Mouse (Mus musculus) spleen, adult 10 weeks (tissue): Measurements from ENCODE around the gene Kbtbd13. TPM values are rescaled to one million over a fixed set of nuclear protein-coding genes. Genes with fewer than 3 reads are reported as not detected.

Experiments
- polyA plus RNA-seq: library from polyadenylated mRNA; stranded (reverse); fragments of 350-450 nt; fragmentation: Illumina TruSeq; extraction: RNeasy Lipid Tissue Mini Kit (QIAGEN cat#74804); gene quantifications from one replicate; pipeline ENCODE4 v1.2.3, GENCODE M21; 2015; ENCODE audit warnings: low replicate concordance; ENCODE audit not compliant: insufficient read depth

Kbtbd13 gene
- polyA plus RNA-seq: not detected

DNA sequence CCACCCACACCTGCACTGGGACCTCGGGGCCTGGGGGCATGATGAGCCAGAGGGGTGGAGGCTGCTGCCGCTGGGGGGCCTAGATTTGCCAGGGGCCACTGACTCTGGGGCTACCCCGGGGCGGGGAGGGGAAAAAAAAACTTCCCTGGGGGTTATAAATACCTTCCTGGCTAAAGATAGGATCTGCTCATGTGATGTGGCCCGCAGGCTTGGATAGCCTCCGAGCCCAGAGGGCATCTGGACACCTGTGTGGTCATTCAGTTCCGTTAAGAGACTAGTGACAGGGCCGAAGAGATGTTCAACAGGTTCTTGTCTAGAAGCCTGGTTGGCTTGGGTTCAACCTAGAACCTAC, at the start of gene Kbtbd13:
Kbtbd13 (minus strand) TSS at position 40 of the 352 bp plus-strand sequence.

DNA sequence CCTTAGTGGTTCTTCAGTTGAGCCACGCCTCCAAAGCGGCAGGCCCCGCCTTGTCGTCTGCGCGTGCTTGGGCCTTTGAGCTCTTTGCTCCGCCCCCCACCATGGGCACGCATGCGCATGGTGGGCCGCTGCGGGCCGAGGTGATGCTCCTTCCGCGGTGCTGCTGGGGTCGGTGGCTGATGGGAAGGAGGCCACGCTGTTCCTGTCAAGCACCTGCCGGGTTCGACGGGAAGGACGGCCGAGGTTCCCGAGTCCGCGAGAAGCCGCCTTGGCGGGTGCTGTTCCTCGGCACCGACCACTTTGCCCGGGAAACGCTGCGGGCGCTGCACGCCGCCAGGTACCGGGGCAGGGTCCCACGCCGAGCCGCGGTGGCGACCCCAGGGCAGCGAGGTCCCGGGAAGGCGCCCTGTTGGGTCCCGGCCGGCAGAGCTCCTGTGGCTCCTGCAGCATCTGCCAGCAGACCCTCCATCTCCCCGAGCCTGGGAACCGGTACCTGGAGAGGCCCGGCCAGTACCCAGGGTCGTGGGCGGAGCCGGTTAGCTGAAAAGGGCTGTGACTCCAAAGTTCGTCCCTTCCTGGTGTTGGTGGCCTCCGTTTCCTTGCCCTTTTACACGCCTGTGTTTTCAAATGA, 44.3 kb upstream of the Kbtbd13 start, which contains the start of gene Mtfmt:
Mtfmt (plus strand) TSS at position 112 of the 631 bp plus-strand sequence.

DNA sequence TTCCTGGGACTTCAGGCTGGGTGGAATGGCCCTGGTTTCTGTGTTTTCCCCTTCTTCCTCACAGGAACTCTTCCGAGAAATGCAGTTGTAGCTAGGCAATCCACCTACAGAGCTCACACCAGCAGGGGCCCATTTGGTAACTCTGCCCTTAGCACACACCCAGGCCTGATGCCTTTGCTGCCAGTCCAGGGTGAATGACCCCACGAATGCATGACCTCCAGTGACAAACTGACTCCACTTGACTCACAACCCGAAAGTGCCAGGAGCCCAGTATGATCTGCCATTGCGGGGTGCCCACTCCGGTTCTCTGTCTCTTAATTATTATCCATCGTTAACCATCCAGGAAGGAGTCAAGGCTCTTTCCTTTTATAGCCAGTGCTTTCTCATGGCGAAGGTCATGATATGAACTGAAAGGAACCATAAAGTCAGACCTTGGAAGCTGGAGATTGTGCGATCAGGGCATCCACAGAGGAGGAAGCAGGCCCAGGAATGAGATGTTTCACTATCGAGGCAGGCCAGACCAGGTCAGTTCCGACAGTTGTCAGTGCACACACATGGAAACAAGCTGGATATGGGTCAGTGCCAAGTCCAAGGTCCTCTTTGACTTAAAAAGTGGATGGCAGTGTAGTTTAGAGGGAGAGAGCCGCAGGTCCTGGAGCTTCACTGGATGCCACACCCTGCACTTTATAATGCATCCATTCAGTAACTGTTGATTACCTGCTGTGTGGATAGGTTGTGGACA, 31.5 kb upstream of the Kbtbd13 start, which contains the start of gene Slc51b:
Slc51b (minus strand) TSS at position 196 of the 742 bp plus-strand sequence.

DNA sequence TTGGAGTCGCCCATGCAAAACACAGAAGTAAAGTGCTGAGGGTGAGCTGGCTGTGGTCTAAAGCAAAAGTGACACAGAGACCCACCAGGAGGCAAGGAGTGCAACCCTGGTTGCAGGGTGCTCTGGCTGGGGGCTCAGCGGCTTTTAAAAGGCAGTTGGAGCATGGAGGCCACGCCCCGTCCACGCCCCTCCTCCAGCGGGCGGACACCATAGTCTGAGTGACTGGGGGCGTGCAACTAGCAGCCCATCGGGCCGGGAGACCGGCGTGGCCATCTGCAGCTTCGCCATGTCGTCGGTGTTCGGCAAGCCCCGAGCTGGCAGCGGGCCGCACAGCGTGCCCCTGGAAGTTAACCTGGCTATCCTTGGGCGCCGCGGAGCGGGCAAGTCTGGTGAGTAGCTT, 6.8 kb upstream of the Kbtbd13 start, which contains the start of gene Rasl12:
Rasl12 (plus strand) TSS at position 228 of the 400 bp plus-strand sequence.

DNA sequence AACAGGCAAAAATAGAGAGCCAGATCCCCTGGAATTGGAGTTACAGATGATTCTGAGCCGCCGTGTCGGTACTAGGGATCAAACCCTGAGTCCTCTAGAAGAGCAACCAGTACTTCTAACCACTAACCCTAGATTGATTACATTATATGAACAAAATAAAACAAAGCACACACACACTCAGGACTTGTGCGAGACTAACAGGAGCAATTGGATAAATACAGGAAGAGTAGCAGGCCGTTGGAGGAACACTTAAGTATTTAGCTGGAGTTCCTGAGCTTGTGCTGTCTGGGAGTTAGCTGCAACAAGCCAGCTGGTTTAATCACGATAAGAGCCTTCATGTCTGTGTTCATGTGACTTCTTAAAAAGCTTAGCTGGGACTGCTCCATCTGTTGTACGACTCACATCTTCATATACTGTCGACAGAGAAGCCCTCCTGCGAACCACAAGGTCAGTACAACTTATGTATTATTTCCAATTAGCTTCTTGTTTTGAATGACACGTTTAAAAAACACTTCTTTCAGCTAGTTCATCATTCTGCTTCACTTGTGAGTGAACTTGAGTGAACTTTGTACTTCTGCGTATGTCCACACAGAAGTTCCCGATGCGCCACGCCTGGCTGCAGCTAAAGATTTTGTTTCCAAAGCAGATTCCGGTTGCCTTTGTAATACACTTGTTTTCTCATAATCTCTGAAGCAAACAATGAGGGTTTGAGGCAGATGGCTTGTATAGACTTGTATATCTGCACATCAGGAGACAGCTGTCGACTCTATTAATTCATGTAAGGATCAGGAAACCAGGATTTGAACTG, 30.6 kb downstream of the Kbtbd13 start, which contains the start of gene Ubap1l:
Ubap1l (plus strand) TSS at position 401 of the 808 bp plus-strand sequence.

DNA sequence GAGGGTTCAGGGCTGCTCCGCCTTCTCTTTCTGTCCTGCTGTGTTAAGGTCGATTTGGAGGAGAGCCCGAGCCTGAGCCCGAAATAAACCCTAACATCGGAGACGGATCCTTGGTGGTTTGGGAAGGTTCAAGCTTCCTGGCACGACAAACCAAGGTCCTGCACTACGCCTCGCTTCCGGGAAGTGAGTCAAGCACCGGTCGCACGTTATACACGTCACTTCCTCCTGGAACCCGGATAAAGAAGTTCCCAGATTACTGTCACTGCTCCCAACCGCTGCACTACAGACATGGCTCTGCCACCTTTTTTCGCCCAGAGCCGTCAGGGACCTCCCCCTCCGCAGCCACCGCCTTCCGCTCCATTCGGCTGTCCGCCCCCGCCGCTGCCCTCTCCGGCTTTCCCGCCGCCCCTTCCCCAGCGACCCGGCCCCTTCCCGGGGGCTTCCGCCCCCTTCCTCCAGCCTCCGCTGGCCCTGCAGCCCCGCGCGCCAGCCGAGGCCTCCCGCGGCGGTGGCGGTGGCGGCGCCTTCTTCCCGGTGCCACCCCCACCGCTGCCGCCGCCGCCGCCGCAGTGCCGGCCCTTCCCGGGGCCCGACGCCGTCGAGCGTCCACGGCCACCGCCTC, 45.5 kb downstream of the Kbtbd13 start, which contains the start of gene Pdcd7:
Pdcd7 (plus strand) TSS at position 251 of the 622 bp plus-strand sequence.

Other genes with a start within 250 kb of the Kbtbd13 start
- gene Parp16, start 196.3 kb downstream of the Kbtbd13 start, polyA plus RNA-seq: 6.8 TPM
- gene Cilp, start 126.5 kb downstream of the Kbtbd13 start, polyA plus RNA-seq: 10.2 TPM
- 33.0 TPM for gene Clpx, start 97.4 kb downstream of the Kbtbd13 start, polyA plus RNA-seq
- 26.4 TPM for gene Pdcd7, start 45.5 kb downstream of the Kbtbd13 start, polyA plus RNA-seq
- 0.33 TPM for gene Ubap1l, start 30.6 kb downstream of the Kbtbd13 start, polyA plus RNA-seq
- gene Rasl12, start 6.9 kb upstream of the Kbtbd13 start, polyA plus RNA-seq: 3.7 TPM
- gene Slc51b, start 31.3 kb upstream of the Kbtbd13 start, polyA plus RNA-seq: not detected
- gene Mtfmt, start 44.1 kb upstream of the Kbtbd13 start, polyA plus RNA-seq: 37.4 TPM
- 81.7 TPM for gene Spg21, start 69.3 kb upstream of the Kbtbd13 start, polyA plus RNA-seq
- not detected for gene Ankdd1a, start 128.5 kb upstream of the Kbtbd13 start, polyA plus RNA-seq
- gene Plekho2, start 188.4 kb upstream of the Kbtbd13 start, polyA plus RNA-seq: 46.8 TPM
- gene Pif1, start 195.5 kb upstream of the Kbtbd13 start, polyA plus RNA-seq: 2.4 TPM
- 3.7 TPM for gene Rbpms2, start 238.0 kb upstream of the Kbtbd13 start, polyA plus RNA-seq